In the genomic region with DNA sequence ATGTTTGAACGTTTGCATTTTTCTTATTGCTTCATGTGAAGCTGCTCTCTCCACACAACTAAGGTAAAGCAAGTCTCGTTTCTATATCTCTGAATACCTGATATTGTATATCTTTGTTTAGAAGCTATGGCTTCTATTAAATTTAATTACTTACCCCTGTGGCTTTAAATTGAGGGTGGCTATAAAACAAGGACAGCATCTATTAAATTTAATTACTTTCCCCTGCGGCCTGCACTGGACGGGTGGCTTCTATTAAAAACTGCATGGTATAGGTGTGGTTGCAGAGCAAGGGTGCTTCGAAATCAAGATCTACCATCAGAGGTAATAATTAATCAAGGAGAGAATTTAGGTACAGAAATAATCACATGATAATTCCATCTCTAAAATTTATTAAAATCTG, we compare ENCODE assay signal across 20 mouse cellular contexts.
DNase-seq lines count a peak whose midpoint lies in the region; ATAC-seq lines count a peak whose summit lies in the region.
"Had no signal": no experiment of that assay in that cellular context is flagged by ENCODE, and none has a peak within 500 bp of the region (broad histone marks: within the 10 kb centered on the region; RNA-seq: fewer than 3 reads in every experiment).

No protein-coding gene starts in this region.

- H3K4me3 ChIP-seq in neural tube, embryonic 12.5 days, result no peak overlapping the region
- H3K4me3 ChIP-seq in neural tube, embryonic 15.5 days (replicated peaks), result no peak overlapping the region
- H3K4me3 ChIP-seq in limb, embryonic 12.5 days (replicated peaks), result no peak overlapping the region
- no peak overlapping the region for H3K4me3 ChIP-seq in neural tube, embryonic 14.5 days (ENCODE audit: low read depth, low read length)
- H3K4me3 ChIP-seq: forebrain, embryonic 10.5 days; heart, embryonic 10.5 days; hindbrain, embryonic 12.5 days had no signal

- H3K9ac ChIP-seq in neural tube, embryonic 12.5 days, result no peak overlapping the region
- H3K9ac ChIP-seq in neural tube, embryonic 15.5 days (replicated peaks), result no peak overlapping the region
- H3K9ac ChIP-seq in limb, embryonic 12.5 days (replicated peaks), result no peak overlapping the region
- H3K9ac ChIP-seq in neural tube, embryonic 14.5 days (replicated peaks; ENCODE audit: low read depth, low read length), result no peak overlapping the region
- H3K9ac ChIP-seq: hindbrain, embryonic 12.5 days had no signal

- H3K27me3 ChIP-seq in neural tube, embryonic 12.5 days (replicated peaks), result no peaks in the 10 kb centered on the region
- H3K27me3 ChIP-seq in neural tube, embryonic 15.5 days (replicated peaks), result no peaks in the 10 kb centered on the region
- H3K27me3 ChIP-seq in limb, embryonic 12.5 days, result no peaks in the 10 kb centered on the region
- H3K27me3 ChIP-seq in neural tube, embryonic 14.5 days (ENCODE audit: control insufficient read depth, insufficient read depth, low read length), result no peaks in the 10 kb centered on the region
- H3K27me3 ChIP-seq: hindbrain, embryonic 12.5 days had no signal

- H3K36me3 ChIP-seq in neural tube, embryonic 12.5 days, result no peaks in the 10 kb centered on the region
- H3K36me3 ChIP-seq in neural tube, embryonic 15.5 days, result no peaks in the 10 kb centered on the region
- H3K36me3 ChIP-seq in limb, embryonic 12.5 days, result no peaks in the 10 kb centered on the region
- no peaks in the 10 kb centered on the region for H3K36me3 ChIP-seq in neural tube, embryonic 14.5 days (ENCODE audit: control insufficient read depth, insufficient read depth, low read length)
- H3K36me3 ChIP-seq: forebrain, embryonic 10.5 days; heart, embryonic 10.5 days; hindbrain, embryonic 12.5 days had no signal

- DNase-seq in forelimb bud, embryonic 11.5 days (ENCODE audit: low read depth, low spot score), result peak; percentile 62
- DNase-seq in thymus, postnatal 25 days, result no peak
- no peak for DNase-seq in thymus, adult 18-20 months
- DNase-seq in layer of hippocampus, postnatal 36 days, result no peak
- DNase-seq: adrenal gland, adult 2 months; adrenal gland, postnatal 25 days; cerebellum, adult 2 months; cerebellum, postnatal 10 days; heart, adult 18-20 months; heart, postnatal 10 days; heart, postnatal 4 days had no signal

- peak; percentile 58; the same call in 1 of the 2 replicates for ATAC-seq in neural tube, embryonic 12.5 days (ENCODE audit: low FRiP score, low read depth)
- no peak for ATAC-seq in neural tube, embryonic 15.5 days (ENCODE audit: low FRiP score)
- no peak; the same call in 1 of the 2 replicates for ATAC-seq in limb, embryonic 12.5 days (ENCODE audit: insufficient number of reproducible peaks, insufficient read depth, low FRiP score, low TSS enrichment, low read depth)
- peak; percentile 81 for ATAC-seq in neural tube, embryonic 14.5 days (ENCODE audit: low read depth)
- ATAC-seq: forebrain, embryonic 14.5 days; hindbrain, embryonic 16.5 days had no signal

- H3K4me2 ChIP-seq in neural tube, embryonic 12.5 days (replicated peaks), result no peak overlapping the region
- no peak overlapping the region for H3K4me2 ChIP-seq in neural tube, embryonic 15.5 days
- peak overlapping the region; percentile 13; the same call in 1 of the 2 replicates for H3K4me2 ChIP-seq in limb, embryonic 12.5 days
- no peak overlapping the region for H3K4me2 ChIP-seq in neural tube, embryonic 14.5 days (ENCODE audit: low read depth, low read length)
- H3K4me2 ChIP-seq: hindbrain, embryonic 12.5 days had no signal

- no peaks in the 10 kb centered on the region for H3K4me1 ChIP-seq in neural tube, embryonic 12.5 days
- H3K4me1 ChIP-seq in neural tube, embryonic 15.5 days, result no peaks in the 10 kb centered on the region
- H3K4me1 ChIP-seq in limb, embryonic 12.5 days (replicated peaks), result peaks cover 5% of the 10 kb centered on the region
- no peaks in the 10 kb centered on the region for H3K4me1 ChIP-seq in neural tube, embryonic 14.5 days (ENCODE audit: control insufficient read depth, insufficient read depth, low read length)
- H3K4me1 ChIP-seq: forebrain, embryonic 10.5 days; heart, embryonic 10.5 days; hindbrain, embryonic 12.5 days had no signal

- no peaks in the 10 kb centered on the region for H3K9me3 ChIP-seq in neural tube, embryonic 12.5 days
- no peaks in the 10 kb centered on the region for H3K9me3 ChIP-seq in neural tube, embryonic 15.5 days (replicated peaks)
- H3K9me3 ChIP-seq in limb, embryonic 12.5 days, result peaks cover 15% of the 10 kb centered on the region; the same call in 1 of the 2 replicates
- no peaks in the 10 kb centered on the region for H3K9me3 ChIP-seq in neural tube, embryonic 14.5 days (ENCODE audit: control insufficient read depth, low read length)
- H3K9me3 ChIP-seq: forebrain, embryonic 10.5 days; heart, embryonic 10.5 days; hindbrain, embryonic 12.5 days had no signal

- 48% methylated on average over 5 of the region's 5 CpGs for WGBS in neural tube, embryonic 12.5 days
- 33% methylated on average over 5 of the region's 5 CpGs for WGBS in neural tube, embryonic 15.5 days
- WGBS in limb, embryonic 12.5 days, result 12% methylated on average over 5 of the region's 5 CpGs
- WGBS in neural tube, embryonic 14.5 days, result 34% methylated on average over 5 of the region's 5 CpGs

- no peak overlapping the region for H3K27ac ChIP-seq in neural tube, embryonic 12.5 days
- no peak overlapping the region for H3K27ac ChIP-seq in neural tube, embryonic 15.5 days (replicated peaks)
- H3K27ac ChIP-seq in limb, embryonic 12.5 days, result no peak overlapping the region
- no peak overlapping the region for H3K27ac ChIP-seq in neural tube, embryonic 14.5 days (ENCODE audit: low read depth, low read length)
- H3K27ac ChIP-seq: forebrain, embryonic 10.5 days; heart, embryonic 10.5 days; hindbrain, embryonic 12.5 days had no signal

Comparison
In these comparisons a context has a peak if more than half of its experiments do, and no peak if none do; other contexts are left out.
1. ATAC-seq: peak in neural tube, embryonic 12.5 days (single experiment) and neural tube, embryonic 14.5 days (single experiment); none in neural tube, embryonic 15.5 days (single experiment) and limb, embryonic 12.5 days (single experiment).